Mouse (Mus musculus): ENCODE measurements around the gene Fam19a5.

- TF ChIP-seq TAL1 (IDR thresholded peaks at IDR 0.05; ENCODE audit: low read length) (no peak), GATA1 (IDR thresholded peaks at IDR 0.05; ENCODE audit: low read length) (no peak)
Measured at GRCm38 (mm10) chr15:87661954-87662353, 117.9 kb downstream of the Fam19a5 start.

Data from erythroblast, embryonic 14.5 days (primary cell).